Mouse (Mus musculus) bone marrow, adult 2 months (tissue): ENCODE results near the gene 9530003J23Rik.

Source experiments
- CTCF ChIP-seq: fragments of 200-500 bp; IDR thresholded peaks from 2 replicates; pipeline ENCODE4 v1.5.1; 2011; ENCODE audit warnings: low read length, control low read depth; ENCODE audit not compliant: control insufficient read depth, insufficient read depth
- POLR2A ChIP-seq: fragments of 200-500 bp; IDR thresholded peaks from 2 replicates; pipeline ENCODE4 v1.6.1; 2011; ENCODE audit warnings: low read depth, mild to moderate bottlenecking, control low read depth, low read length, borderline replicate concordance; ENCODE audit not compliant: control insufficient read depth

GRCm38 (mm10) chr10:117282551-117282950, 44.0 kb upstream of the 9530003J23Rik start:
- TF ChIP-seq CTCF (no peak), POLR2A (no peak)
